Mouse (Mus musculus): Measurements from ENCODE around the gene Tnni2.

Gene Tnni2

GRCm38 (mm10) chr7:142441585-142441984, at the start of gene Tnni2:
Tnni2 (plus strand) TSS chr7:142441808.
- no peak for TF ChIP-seq GATA4 (IDR thresholded peaks at IDR 0.05; ENCODE audit: insufficient replicate concordance, low read length)

- TF ChIP-seq GATA4 (IDR thresholded peaks at IDR 0.05; ENCODE audit: insufficient replicate concordance, low read length) = no peak
Measured at GRCm38 (mm10) chr7:142393191-142393590, 48.4 kb upstream of the Tnni2 start.

- no peak for TF ChIP-seq GATA4 (IDR thresholded peaks at IDR 0.05; ENCODE audit: insufficient replicate concordance, low read length)
Measured at GRCm38 (mm10) chr7:142394261-142395190, 47.1 kb upstream of the Tnni2 start.

- no peak for TF ChIP-seq GATA4 (IDR thresholded peaks at IDR 0.05; ENCODE audit: insufficient replicate concordance, low read length)
Measured at GRCm38 (mm10) chr7:142395472-142395871, 46.1 kb upstream of the Tnni2 start.

- TF ChIP-seq GATA4 (IDR thresholded peaks at IDR 0.05; ENCODE audit: insufficient replicate concordance, low read length) = no peak
Measured at GRCm38 (mm10) chr7:142396611-142397010, 45.0 kb upstream of the Tnni2 start.

- peak; percentile 95 for TF ChIP-seq GATA4 (IDR thresholded peaks at IDR 0.05; ENCODE audit: insufficient replicate concordance, low read length)
Measured at GRCm38 (mm10) chr7:142398052-142398451, 43.6 kb upstream of the Tnni2 start.

GRCm38 (mm10) chr7:142399250-142399649, 42.4 kb upstream of the Tnni2 start:
- no peak for TF ChIP-seq GATA4 (IDR thresholded peaks at IDR 0.05; ENCODE audit: insufficient replicate concordance, low read length)

- no peak for TF ChIP-seq GATA4 (IDR thresholded peaks at IDR 0.05; ENCODE audit: insufficient replicate concordance, low read length)
Measured at GRCm38 (mm10) chr7:142400112-142400749, 41.4 kb upstream of the Tnni2 start.

- TF ChIP-seq GATA4 (IDR thresholded peaks at IDR 0.05; ENCODE audit: insufficient replicate concordance, low read length) = no peak; the same call in 1 of the 2 replicates
Measured at GRCm38 (mm10) chr7:142400750-142401142, 40.9 kb upstream of the Tnni2 start.

GRCm38 (mm10) chr7:142403591-142403990, 38.0 kb upstream of the Tnni2 start:
- no peak for TF ChIP-seq GATA4 (IDR thresholded peaks at IDR 0.05; ENCODE audit: insufficient replicate concordance, low read length)

GRCm38 (mm10) chr7:142407935-142408334, 33.7 kb upstream of the Tnni2 start:
- no peak for TF ChIP-seq GATA4 (IDR thresholded peaks at IDR 0.05; ENCODE audit: insufficient replicate concordance, low read length)

GRCm38 (mm10) chr7:142408686-142409085, 32.9 kb upstream of the Tnni2 start:
- no peak for TF ChIP-seq GATA4 (IDR thresholded peaks at IDR 0.05; ENCODE audit: insufficient replicate concordance, low read length)

- TF ChIP-seq GATA4 (IDR thresholded peaks at IDR 0.05; ENCODE audit: insufficient replicate concordance, low read length) = no peak
Measured at GRCm38 (mm10) chr7:142409603-142410002, 32.0 kb upstream of the Tnni2 start.

- TF ChIP-seq GATA4 (IDR thresholded peaks at IDR 0.05; ENCODE audit: insufficient replicate concordance, low read length) = no peak
Measured at GRCm38 (mm10) chr7:142413285-142413684, 28.3 kb upstream of the Tnni2 start.

- no peak for TF ChIP-seq GATA4 (IDR thresholded peaks at IDR 0.05; ENCODE audit: insufficient replicate concordance, low read length)
Measured at GRCm38 (mm10) chr7:142415314-142415713, 26.3 kb upstream of the Tnni2 start.

- TF ChIP-seq GATA4 (IDR thresholded peaks at IDR 0.05; ENCODE audit: insufficient replicate concordance, low read length) = no peak
Measured at GRCm38 (mm10) chr7:142416225-142416624, 25.4 kb upstream of the Tnni2 start.

Data from liver, adult (tissue).